Mouse (Mus musculus) CH12.LX (cell line): ENCODE data around the gene Cd300a.

ENCODE experiments used
- BHLHE40 ChIP-seq: IDR thresholded peaks from 2 replicates; pipeline ENCODE4 v1.6.1; 2011; ENCODE audit warnings: mild to moderate bottlenecking, low read depth, low read length, improper control_type of control experiment
- CHD1 ChIP-seq: IDR thresholded peaks from 2 replicates; pipeline ENCODE4 v1.6.1; 2012; ENCODE audit warnings: low read depth, low read length, improper control_type of control experiment, inconsistent platforms
- MAFK ChIP-seq: IDR thresholded peaks from 2 replicates; pipeline ENCODE4 v1.6.1; 2011; ENCODE audit warnings: low read length, improper control_type of control experiment; ENCODE audit not compliant: insufficient replicate concordance

- TF ChIP-seq BHLHE40 (no peak), CHD1 (no peak), MAFK (no peak)
Measured at GRCm38 (mm10) chr11:114884380-114885100, 5.3 kb upstream of the Cd300a start.
